Mouse (Mus musculus) frontal cortex, postnatal 14 days (tissue): Measurements from ENCODE around the gene Gm14412.
"Not testable (repeated sequence)": the region's sequence is repeated elsewhere in the genome, so short reads cannot be mapped to it uniquely, and the experiment has no call there.

Experiments
- DNase-seq, 2 experiments: peaks; one replicate each; pipeline ENCODE4 v3.0.0; 2022; ENCODE audit warnings: low spot score in 2 of 2

Gm14412 gene

DNA sequence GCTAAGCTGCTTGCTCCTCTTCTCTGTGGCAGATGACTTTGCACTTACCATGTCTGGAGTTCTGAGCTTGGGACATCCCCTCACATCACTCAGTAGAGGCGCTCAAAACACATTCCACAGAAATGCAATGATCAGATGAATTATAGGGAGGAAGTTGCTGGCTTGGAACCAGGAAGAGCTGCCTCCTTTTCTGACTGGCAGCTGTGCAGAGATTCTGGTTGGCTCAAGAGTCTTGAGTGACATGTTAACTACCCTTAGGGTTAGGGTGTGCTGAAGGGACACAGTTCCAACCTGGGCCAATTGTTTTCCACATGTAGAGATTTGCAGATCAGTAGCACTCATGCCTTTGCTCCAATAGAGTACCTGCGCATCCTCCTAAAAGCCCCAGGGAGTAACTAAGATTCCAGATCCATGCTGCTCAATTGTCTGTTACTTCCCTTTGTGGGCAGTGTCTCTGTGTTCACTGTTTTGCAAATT is at the start of gene Gm14412:
Gene Gm14412 (minus strand): TSS at position 51 of the 477 bp plus-strand sequence.
- DNase-seq = not testable (repeated sequence)

DNA sequence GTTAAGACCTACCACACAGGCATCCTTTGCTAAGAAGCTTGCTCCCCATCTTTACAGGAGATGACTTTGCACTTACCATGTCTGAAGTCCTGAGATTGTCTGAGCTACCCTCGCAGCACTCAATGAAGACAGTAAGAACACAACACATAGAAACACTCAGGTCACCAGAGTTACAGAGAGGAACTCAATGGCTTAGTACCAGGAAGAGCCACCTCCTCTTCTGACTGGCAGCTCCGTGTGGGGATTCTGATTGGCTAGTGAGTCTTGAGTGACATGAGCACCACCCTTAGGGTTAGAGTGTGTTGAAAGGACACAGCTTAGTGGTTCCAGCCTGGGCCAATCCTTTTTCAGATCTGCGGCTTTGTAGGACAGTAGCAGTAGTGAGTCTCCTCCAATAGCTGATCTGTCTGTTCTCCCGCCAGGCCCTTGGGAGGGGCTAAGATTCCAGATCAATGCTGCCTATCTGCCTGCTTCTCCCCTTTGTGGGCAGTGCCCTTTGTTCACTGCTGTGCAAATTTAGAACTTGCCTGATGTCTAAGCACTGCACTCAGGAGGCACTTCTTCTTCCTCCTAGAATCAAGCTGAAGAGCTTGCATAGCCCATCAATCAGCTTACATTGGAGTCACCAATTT is 5.7 kb upstream of the Gm14412 start:
- DNase-seq = not testable (repeated sequence)

- not testable (repeated sequence) for DNase-seq
These were observed 2.7 kb downstream of the Gm14412 start for GRCm38 (mm10) chr2:177321361-177321760.

DNA sequence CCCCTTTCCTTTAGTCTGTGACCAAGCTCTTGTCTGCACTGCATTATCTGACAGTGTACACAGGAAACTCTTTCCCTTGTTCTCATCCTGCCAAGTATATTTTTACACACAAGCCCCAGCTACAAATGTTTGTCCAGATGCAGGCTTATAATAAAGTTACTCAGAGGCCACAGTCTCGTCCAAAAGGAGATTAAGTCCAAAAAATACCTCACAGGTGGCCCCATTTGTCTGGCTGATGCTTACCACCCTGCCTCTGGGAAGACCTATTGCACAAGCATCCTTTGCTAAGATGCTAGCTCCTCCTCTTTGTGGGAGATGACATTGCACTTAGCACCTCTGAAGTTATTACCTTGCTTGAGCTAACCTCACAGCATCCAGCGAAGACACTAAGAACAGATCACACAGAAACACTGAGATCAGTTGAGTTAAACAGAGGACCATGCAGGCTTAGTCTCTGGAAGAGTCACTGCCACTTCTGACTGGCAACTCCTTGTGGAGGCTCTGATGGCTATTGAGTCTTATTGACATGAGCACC is 3.3 kb downstream of the Gm14412 start:
- not testable (repeated sequence) for DNase-seq

DNA sequence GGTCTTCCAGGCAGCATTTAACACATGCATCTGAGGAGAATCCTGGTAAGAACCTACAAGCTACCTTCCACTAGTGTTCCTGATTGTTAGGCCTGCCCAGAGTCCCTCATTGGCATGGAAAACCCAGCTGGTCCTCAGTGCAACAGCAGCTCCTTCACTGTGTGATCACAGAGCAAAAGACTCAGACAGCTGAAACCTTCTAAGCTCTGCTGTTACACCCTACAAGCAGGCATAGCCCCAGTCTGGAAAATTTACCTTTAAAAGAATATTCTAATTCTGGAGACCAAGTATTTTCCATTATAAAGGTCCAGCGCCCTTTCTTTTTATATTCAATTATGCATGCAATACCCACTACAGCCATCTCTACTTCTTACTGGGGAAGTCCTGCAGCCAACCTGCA is 5.1 kb downstream of the Gm14412 start:
- no peak for DNase-seq

GRCm38 (mm10) chr2:177309627-177310026 is 14.5 kb downstream of the Gm14412 start:
- DNase-seq = not testable (repeated sequence)

DNA sequence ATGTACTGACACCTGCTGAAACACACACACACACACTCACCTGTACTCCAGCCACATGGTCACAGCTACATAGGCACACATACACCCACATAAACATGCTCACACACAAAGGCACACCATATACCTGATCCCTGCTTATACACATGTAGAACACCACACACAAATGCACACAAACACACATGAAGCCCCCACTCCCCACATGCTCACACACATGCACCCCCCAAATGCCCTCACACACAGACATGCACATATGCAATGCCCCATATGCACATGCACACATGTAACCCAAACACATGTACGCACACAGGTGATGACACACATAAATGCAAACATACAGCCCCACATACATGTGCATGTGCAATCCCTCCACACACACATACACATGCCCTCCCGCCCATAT is 19.1 kb downstream of the Gm14412 start:
- DNase-seq = not testable (repeated sequence)

DNA sequence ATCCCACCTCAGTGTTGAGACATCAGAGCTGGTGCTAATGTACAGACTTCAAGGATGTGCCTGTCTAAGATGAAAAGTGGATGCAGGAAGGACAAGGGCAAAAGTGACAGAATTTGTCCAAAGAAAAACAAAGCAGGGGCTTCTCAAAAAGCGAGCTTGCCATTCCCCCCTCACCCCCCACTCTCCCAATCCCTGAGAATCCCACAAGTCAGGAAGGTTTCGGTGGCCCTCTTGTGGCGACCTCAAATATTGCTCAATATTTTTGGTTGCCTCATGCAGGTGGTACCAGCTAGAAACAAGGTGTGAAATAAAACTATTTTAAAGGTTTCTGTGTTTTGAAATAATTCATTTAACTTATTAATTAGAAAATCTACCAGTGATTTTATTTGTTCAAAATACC is 40.4 kb downstream of the Gm14412 start:
- not testable (repeated sequence) for DNase-seq

GRCm38 (mm10) chr2:177277754-177278153 is 46.4 kb downstream of the Gm14412 start:
- DNase-seq = not testable (repeated sequence)

DNA sequence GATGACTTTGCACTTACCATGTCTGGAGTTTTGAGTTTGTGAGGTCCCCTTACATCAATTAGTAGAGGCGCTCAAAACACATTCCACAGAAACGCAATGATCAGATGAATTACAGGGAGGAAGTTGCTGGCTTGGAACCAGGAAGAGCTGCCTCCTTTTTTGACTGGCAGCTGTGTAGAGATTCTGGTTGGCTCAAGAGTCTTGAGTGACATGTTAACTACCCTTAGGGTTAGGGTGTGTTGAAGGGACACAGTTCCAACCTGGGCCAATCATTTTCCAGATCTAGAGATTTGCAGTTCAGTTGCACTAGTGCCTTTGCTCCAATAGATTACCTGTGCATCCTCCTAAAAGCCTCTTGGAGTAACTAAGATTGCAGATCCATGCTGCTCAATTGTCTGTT is 51.9 kb downstream of the Gm14412 start:
- DNase-seq = not testable (repeated sequence)

DNA sequence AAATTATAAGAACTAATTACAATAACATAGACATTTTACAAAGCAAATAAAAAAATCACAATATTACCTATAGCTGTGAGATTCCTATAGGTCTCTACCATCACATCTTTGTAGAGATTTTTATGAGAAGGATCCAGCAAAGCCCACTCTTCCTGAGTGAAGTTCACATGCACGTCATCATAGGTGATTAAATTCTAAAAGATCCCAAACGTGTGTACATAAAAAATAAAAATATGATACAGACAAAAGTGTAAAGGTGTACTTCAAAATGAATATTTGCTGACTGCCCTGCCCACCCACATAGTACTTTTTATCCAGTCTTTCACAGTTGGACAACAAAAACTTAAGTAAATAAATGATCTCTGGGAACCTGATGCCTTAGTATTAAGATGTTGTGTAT is 57.2 kb downstream of the Gm14412 start, which contains the start of gene Gm14409:
Gene Gm14409 (minus strand): TSS at position 101 of the 400 bp plus-strand sequence.
- not testable (repeated sequence) for DNase-seq
